ENCODE assay signal across 32 mouse cellular contexts in genomic region chr5:17821395-17821794, GRCm38 (mm10).
DNase-seq lines count a peak whose midpoint lies in the region; ATAC-seq and TF ChIP-seq lines count a peak whose summit lies in the region.
"Had no signal": no experiment of that assay in that cellular context is flagged by ENCODE, and none has a peak within 500 bp of the region (broad histone marks: within the 10 kb centered on the region; RNA-seq: fewer than 3 reads in every experiment).

No protein-coding gene starts in this region.

- no peak overlapping the region for H3K4me3 ChIP-seq in kidney, adult 2 months (ENCODE audit: insufficient read depth, low read depth, low read length)
- H3K4me3 ChIP-seq in kidney, embryonic 14.5 days (ENCODE audit: low read length) = no peak overlapping the region
- H3K4me3 ChIP-seq in lung, embryonic 16.5 days (ENCODE audit: low read length) = no peak overlapping the region
- H3K4me3 ChIP-seq in lung, adult 2 months (replicated peaks; ENCODE audit: extremely low read depth, low read depth, low read length) = no peak overlapping the region
- no peak overlapping the region for H3K4me3 ChIP-seq in layer of hippocampus, adult 2 months
- H3K4me3 ChIP-seq: embryonic facial prominence, embryonic 10.5 days; embryonic facial prominence, embryonic 15.5 days; forebrain, embryonic 12.5 days; heart, embryonic 10.5 days; heart, embryonic 15.5 days; liver, embryonic 12.5 days; megakaryocyte, embryonic 14.5 days; midbrain, embryonic 13.5 days; neural tube, embryonic 15.5 days had no signal

- no peak for TF ChIP-seq POLR2A in kidney, adult 2 months (IDR thresholded peaks at IDR 0.05; ENCODE audit: low read depth, low read length)
- no peak for TF ChIP-seq POLR2A in lung, adult 2 months (IDR thresholded peaks at IDR 0.05; ENCODE audit: borderline replicate concordance, extremely low read depth, low read depth, low read length)

- H3K9ac ChIP-seq in kidney, embryonic 14.5 days (ENCODE audit: low read depth, low read length) = no peak overlapping the region
- H3K9ac ChIP-seq in lung, embryonic 16.5 days (ENCODE audit: low read length) = no peak overlapping the region
- H3K9ac ChIP-seq: embryonic facial prominence, embryonic 15.5 days; forebrain, embryonic 12.5 days; forebrain, postnatal 0 days; heart, embryonic 15.5 days; hindbrain, embryonic 14.5 days; liver, embryonic 12.5 days; liver, postnatal 0 days; midbrain, embryonic 13.5 days; neural tube, embryonic 15.5 days had no signal

- no peak for ATAC-seq in kidney, embryonic 14.5 days (ENCODE audit: low FRiP score, low TSS enrichment)
- peak; percentile 59; the same call in 1 of the 2 replicates for ATAC-seq in lung, embryonic 16.5 days (ENCODE audit: low read depth)
- 0 out of 2 replicates have a peak, but pooled peaks have one; percentile 15 for ATAC-seq in common myeloid progenitor, adult 5-6 weeks (replicated peaks; ENCODE audit: low read depth, poor library complexity, severe bottlenecking)
- ATAC-seq: forebrain, postnatal 0 days; inflammation-experienced regulatory T-cells, adult 6 months; liver, embryonic 12.5 days; liver, postnatal 0 days; midbrain, embryonic 13.5 days had no signal

- H3K9me3 ChIP-seq in kidney, embryonic 14.5 days (ENCODE audit: control insufficient read depth, low read length) = no peaks in the 10 kb centered on the region
- no peaks in the 10 kb centered on the region for H3K9me3 ChIP-seq in lung, embryonic 16.5 days (ENCODE audit: control insufficient read depth, low read length)
- H3K9me3 ChIP-seq: embryonic facial prominence, embryonic 10.5 days; embryonic facial prominence, embryonic 15.5 days; forebrain, embryonic 12.5 days; heart, embryonic 10.5 days; heart, embryonic 15.5 days; liver, embryonic 12.5 days; megakaryocyte, embryonic 14.5 days; midbrain, embryonic 13.5 days; neural tube, embryonic 15.5 days had no signal

- peak; percentile 35 for DNase-seq in kidney, adult 2 months
- DNase-seq in lung, adult 2 months = no peak
- peak; percentile 3 for DNase-seq in 3T3-L1 (ENCODE audit: low read depth, low spot score)
- DNase-seq in layer of hippocampus, adult 2 months (ENCODE audit: low spot score in 2 of 2) = no peak
- DNase-seq: adrenal gland, postnatal 36 days; B cell, adult 2 months; cerebellum, adult 2 months; cerebellum, postnatal 14 days; forebrain, postnatal 0 days; heart, postnatal 4 days; kidney, adult 9 months; layer of hippocampus, postnatal 36 days; left cerebral cortex, postnatal 4 days; liver, postnatal 0 days; retina, postnatal 1 day; right cerebral cortex, postnatal 14 days; thymus, adult 2 months; thymus, postnatal 36 days had no signal

- H3K4me1 ChIP-seq in kidney, adult 2 months (ENCODE audit: control insufficient read depth, insufficient read depth, low read length) = no peaks in the 10 kb centered on the region
- no peaks in the 10 kb centered on the region for H3K4me1 ChIP-seq in kidney, embryonic 14.5 days (ENCODE audit: control insufficient read depth, insufficient read depth, low read length)
- H3K4me1 ChIP-seq in lung, embryonic 16.5 days (replicated peaks; ENCODE audit: control insufficient read depth, insufficient read depth, low read length) = peaks cover 7% of the 10 kb centered on the region
- peaks cover 4% of the 10 kb centered on the region for H3K4me1 ChIP-seq in lung, adult 2 months (ENCODE audit: control insufficient read depth, insufficient read depth, low read length)
- H3K4me1 ChIP-seq: embryonic facial prominence, embryonic 10.5 days; embryonic facial prominence, embryonic 15.5 days; forebrain, embryonic 12.5 days; heart, embryonic 10.5 days; heart, embryonic 15.5 days; liver, embryonic 12.5 days; megakaryocyte, embryonic 14.5 days; midbrain, embryonic 13.5 days; neural tube, embryonic 15.5 days had no signal

- no peak overlapping the region for H3K4me2 ChIP-seq in kidney, embryonic 14.5 days (replicated peaks; ENCODE audit: low read depth, low read length)
- no peak overlapping the region for H3K4me2 ChIP-seq in lung, embryonic 16.5 days (ENCODE audit: low read depth, low read length)
- H3K4me2 ChIP-seq: embryonic facial prominence, embryonic 15.5 days; forebrain, embryonic 12.5 days; heart, embryonic 15.5 days; hindbrain, embryonic 14.5 days; liver, embryonic 12.5 days; midbrain, embryonic 13.5 days; neural tube, embryonic 15.5 days had no signal

- H3K27me3 ChIP-seq in kidney, adult 2 months (replicated peaks; ENCODE audit: control insufficient read depth, insufficient read depth, low read length) = no peaks in the 10 kb centered on the region
- H3K27me3 ChIP-seq in kidney, embryonic 14.5 days (ENCODE audit: control insufficient read depth, insufficient read depth, low read length) = no peaks in the 10 kb centered on the region
- no peaks in the 10 kb centered on the region for H3K27me3 ChIP-seq in lung, embryonic 16.5 days (ENCODE audit: control insufficient read depth, insufficient read depth, low read depth, low read length)
- H3K27me3 ChIP-seq: embryonic facial prominence, embryonic 15.5 days; forebrain, embryonic 12.5 days; heart, embryonic 15.5 days; liver, embryonic 12.5 days; megakaryocyte, embryonic 14.5 days; midbrain, embryonic 13.5 days; neural tube, embryonic 15.5 days had no signal

- 53% methylated on average over 1 of the region's 1 CpGs for WGBS in kidney, adult 2 months
- 39% methylated on average over 1 of the region's 1 CpGs for WGBS in kidney, embryonic 14.5 days
- WGBS in lung, embryonic 16.5 days = 23% methylated on average over 1 of the region's 1 CpGs
- WGBS in lung, adult 2 months = 23% methylated on average over 1 of the region's 1 CpGs

- no peak overlapping the region for H3K27ac ChIP-seq in kidney, adult 2 months (ENCODE audit: insufficient read depth, low read depth, low read length)
- no peak overlapping the region for H3K27ac ChIP-seq in kidney, embryonic 14.5 days (ENCODE audit: low read depth, low read length)
- peak overlapping the region; percentile 78 for H3K27ac ChIP-seq in lung, embryonic 16.5 days (ENCODE audit: low read length)
- no peak overlapping the region for H3K27ac ChIP-seq in layer of hippocampus, adult 2 months
- H3K27ac ChIP-seq: embryonic facial prominence, embryonic 10.5 days; embryonic facial prominence, embryonic 15.5 days; forebrain, embryonic 12.5 days; heart, embryonic 10.5 days; heart, embryonic 15.5 days; hindbrain, embryonic 14.5 days; liver, embryonic 12.5 days; midbrain, embryonic 13.5 days; neural tube, embryonic 15.5 days had no signal

- no peak for TF ChIP-seq CTCF in kidney, adult 2 months (conservative IDR thresholded peaks at IDR 0.05; ENCODE audit: insufficient read depth, insufficient read length, low read depth, low read length)
- TF ChIP-seq CTCF in lung, adult 2 months (IDR thresholded peaks at IDR 0.05; ENCODE audit: insufficient read depth, low read length) = no peak
- no peak for TF ChIP-seq CTCF in layer of hippocampus, adult 2 months (conservative IDR thresholded peaks at IDR 0.05)

- H3K36me3 ChIP-seq in kidney, adult 2 months (ENCODE audit: control insufficient read depth, insufficient read depth, low read length) = no peaks in the 10 kb centered on the region
- H3K36me3 ChIP-seq in kidney, embryonic 14.5 days (ENCODE audit: control insufficient read depth, insufficient read depth, low read length) = no peaks in the 10 kb centered on the region
- no peaks in the 10 kb centered on the region for H3K36me3 ChIP-seq in lung, embryonic 16.5 days (ENCODE audit: control insufficient read depth, insufficient read depth, low read length)
- H3K36me3 ChIP-seq: embryonic facial prominence, embryonic 10.5 days; embryonic facial prominence, embryonic 15.5 days; forebrain, embryonic 12.5 days; heart, embryonic 10.5 days; liver, embryonic 12.5 days; midbrain, embryonic 13.5 days; neural tube, embryonic 15.5 days had no signal

Comparison
In these comparisons a context has a peak if more than half of its experiments do, and no peak if none do; other contexts are left out.
1. DNase-seq: peak in kidney, adult 2 months (single experiment) and 3T3-L1 (single experiment); none in lung, adult 2 months (single experiment) and layer of hippocampus, adult 2 months (0 of 2).